Mouse (Mus musculus) urinary bladder, postnatal 10 days (tissue): ENCODE data around the gene Dchs1.
A peak's percentile ranks its signal among the peaks of the same experiment; 100 is the strongest.
"Not testable (repeated sequence)": the region's sequence is repeated elsewhere in the genome, so short reads cannot be mapped to it uniquely, and the experiment has no call there.

Experiments
- DNase-seq: peaks from one replicate; pipeline ENCODE4 v3.0.0; 2022; ENCODE audit warnings: low spot score

Dchs1 gene

GRCm38 (mm10) chr7:105742539-105743215 lies 44.8 kb downstream of the Dchs1 start:
- DNase-seq, result not testable (repeated sequence)

GRCm38 (mm10) chr7:105741978-105742377 lies 45.5 kb downstream of the Dchs1 start:
- DNase-seq, result no peak

DNA sequence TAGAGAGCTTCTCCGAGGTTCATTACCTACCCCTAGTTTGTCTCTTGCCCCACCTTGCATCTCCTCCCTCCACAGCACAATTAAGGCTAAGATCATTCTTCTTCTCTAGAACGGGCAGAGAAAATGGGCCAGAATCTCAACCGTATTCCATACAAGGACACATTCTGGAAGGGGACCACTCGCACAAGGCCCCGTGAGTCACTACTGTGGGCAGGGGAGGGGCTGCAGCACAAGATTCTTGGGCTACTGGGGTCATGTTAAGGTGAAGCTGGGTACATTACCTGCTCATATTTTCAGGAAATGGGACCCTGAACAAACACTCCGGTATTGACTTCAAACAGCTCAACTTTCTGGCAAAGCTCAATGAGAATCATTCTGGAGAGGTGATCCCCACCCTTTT lies 46.6 kb downstream of the Dchs1 start:
- no peak for DNase-seq

DNA sequence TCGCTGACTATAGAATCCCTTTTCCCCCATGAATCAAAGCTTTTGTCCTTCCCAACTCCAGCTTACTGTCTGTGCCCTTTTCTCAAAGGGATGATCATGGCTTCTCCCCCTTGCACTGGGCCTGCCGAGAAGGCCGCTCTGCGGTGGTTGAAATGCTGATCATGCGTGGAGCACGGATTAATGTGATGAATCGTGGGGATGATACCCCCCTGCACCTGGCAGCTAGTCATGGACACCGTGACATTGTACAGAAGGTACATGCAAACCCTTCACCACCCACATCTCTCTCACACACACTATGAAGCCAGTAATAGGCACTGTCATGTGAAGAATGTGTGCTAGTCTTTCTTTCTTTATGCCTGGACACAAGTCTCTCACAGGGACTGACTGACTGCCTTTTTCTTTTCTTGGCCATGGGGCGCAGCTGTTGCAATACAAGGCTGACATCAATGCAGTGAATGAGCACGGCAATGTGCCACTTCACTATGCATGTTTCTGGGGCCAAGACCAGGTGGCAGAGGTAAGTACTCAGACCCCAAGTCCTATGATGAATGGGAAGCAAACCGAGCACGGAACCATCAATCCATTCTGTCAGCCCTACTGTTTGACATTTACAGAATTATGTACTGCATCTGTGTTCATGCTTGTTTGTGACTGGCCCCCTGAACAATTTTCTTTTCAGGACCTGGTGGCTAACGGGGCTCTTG lies 47.2 kb downstream of the Dchs1 start:
- no peak for DNase-seq

DNA sequence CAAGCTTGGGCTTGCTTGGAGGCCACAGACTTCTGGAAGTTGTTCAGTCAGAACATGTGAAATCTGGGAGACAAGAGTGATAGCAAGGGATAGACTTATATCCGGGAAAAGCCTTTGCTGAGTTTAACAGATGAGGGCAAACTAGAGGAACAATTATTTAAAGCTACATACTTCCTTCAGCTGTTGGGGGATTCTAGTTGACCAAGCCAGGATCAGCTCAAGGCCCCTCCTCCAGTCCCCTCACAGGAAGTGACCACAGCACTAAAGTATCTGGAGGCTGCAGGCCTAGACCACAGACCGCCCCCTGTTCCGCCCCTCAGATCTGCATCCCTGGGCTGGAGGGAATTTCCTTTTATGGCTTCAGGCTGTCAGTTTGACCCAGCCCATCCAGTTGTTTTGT lies 48.5 kb downstream of the Dchs1 start:
- no peak for DNase-seq

- DNase-seq, result no peak
Measured at GRCm38 (mm10) chr7:105738286-105738685, 49.2 kb downstream of the Dchs1 start.

DNA sequence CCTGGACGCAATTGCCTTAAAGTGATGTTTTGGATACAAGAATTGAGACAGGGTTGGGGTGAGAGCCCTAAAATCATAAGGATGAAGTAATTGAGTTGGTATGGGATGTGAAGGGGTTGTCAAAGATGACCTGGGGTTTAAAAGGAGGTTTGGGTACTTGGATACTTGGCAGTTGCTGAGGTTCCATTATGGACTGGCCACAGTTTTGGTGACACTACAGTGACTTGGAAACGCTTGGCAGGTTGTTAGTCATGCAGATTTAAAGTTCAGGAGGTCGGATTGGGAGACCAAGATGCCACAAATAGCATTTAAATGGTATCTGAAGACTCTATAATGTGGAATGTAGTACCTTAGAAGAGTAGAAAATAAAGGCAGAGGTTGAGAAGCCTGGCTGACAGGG lies 49.8 kb downstream of the Dchs1 start:
- no peak for DNase-seq

GRCm38 (mm10) chr7:105736911-105737521 lies 50.4 kb downstream of the Dchs1 start, which contains the start of gene Rrp8:
Gene Rrp8 (minus strand): TSS chr7:105737385.
- DNase-seq, result no peak

GRCm38 (mm10) chr7:105736264-105736901 lies 51.1 kb downstream of the Dchs1 start, which contains the start of gene Ilk:
Gene Ilk (plus strand): TSS chr7:105736592.
- peak; percentile 78 for DNase-seq

GRCm38 (mm10) chr7:105735464-105735863 lies 52.0 kb downstream of the Dchs1 start:
- DNase-seq, result not testable (repeated sequence)

DNA sequence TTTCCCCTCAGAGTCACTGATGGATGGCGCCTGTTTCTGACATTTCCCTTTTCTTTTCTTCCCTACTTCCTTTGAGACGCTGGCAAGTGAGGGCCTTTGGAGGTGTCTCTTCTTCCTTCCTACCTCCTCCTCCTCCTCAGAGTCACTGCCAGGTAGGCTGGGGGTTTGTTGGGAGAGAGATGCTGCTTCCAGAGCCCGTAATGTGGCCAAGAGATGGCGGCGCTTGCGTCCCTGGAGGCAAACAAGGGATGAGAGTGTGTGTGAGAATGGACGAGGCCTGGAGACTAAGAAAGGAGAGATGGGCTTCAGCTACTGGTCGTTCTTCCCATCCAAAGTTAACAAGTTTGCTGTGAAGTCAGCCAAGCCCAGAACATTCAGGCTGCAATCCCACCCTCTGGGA lies 52.6 kb downstream of the Dchs1 start:
- DNase-seq, result no peak

- DNase-seq, result no peak
Measured at GRCm38 (mm10) chr7:105733836-105734235, 53.6 kb downstream of the Dchs1 start.

DNA sequence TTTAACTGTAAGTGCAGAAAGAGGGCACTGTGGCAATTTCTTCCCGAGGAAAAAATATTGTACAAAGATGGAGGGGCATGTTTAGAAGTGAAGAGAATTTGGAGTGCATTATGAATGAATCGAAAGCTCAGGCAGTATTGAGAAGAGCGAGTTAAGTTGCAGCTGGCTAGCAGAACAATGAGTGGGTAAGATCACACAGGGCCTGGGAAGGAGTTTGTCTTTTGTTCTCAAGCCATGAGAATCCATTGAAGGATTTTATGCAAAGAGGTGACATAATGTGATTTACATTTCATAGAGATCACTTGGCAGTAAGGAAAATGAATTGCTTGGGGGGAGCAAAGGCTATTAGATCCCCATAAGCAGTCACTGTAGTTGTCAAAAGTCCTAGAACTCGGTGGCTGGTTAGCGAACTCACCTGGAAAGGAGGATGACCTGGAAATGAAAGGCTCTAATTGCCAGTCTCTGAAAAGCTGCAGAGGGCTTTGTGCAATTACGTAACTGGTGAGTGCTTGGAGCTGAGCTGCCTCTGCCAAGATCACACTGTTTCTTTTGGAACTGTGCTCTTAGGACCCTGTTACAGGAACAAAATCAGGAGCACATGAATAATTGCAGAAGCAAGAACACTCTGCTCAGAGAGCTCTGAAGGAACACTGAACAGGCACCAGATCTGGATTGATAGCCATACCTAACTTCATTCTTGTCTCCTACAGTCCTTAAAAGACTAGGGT lies 58.6 kb downstream of the Dchs1 start:
- no peak for DNase-seq

- DNase-seq, result no peak
Measured at GRCm38 (mm10) chr7:105726980-105727325, 60.5 kb downstream of the Dchs1 start.

- no peak for DNase-seq
Measured at GRCm38 (mm10) chr7:105726144-105726979, 61.1 kb downstream of the Dchs1 start.

GRCm38 (mm10) chr7:105721916-105722315 lies 65.5 kb downstream of the Dchs1 start:
- DNase-seq, result no peak

GRCm38 (mm10) chr7:105715366-105715765 lies 72.1 kb downstream of the Dchs1 start:
- DNase-seq, result no peak

GRCm38 (mm10) chr7:105708733-105709132 lies 78.7 kb downstream of the Dchs1 start:
- DNase-seq, result no peak

DNA sequence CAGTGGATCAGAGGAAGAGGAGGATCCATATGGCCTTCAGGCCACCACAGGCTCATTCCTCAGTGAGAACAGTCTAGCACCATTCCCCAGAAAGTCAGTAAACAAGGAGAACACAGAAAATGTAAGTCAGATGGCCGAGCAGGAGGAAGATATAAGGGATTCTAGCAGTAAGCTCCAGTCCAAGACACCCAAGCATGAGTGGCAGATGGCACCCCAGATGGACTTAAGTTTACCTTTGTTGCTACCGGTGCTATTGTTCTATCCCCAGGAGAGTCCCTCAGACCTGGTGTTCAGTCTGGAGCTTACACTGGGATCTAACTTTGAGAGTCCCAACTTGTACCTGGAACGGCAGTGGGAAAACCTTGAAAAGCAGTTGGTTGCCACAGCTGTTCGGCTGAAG lies 83.6 kb downstream of the Dchs1 start:
- DNase-seq, result no peak

DNA sequence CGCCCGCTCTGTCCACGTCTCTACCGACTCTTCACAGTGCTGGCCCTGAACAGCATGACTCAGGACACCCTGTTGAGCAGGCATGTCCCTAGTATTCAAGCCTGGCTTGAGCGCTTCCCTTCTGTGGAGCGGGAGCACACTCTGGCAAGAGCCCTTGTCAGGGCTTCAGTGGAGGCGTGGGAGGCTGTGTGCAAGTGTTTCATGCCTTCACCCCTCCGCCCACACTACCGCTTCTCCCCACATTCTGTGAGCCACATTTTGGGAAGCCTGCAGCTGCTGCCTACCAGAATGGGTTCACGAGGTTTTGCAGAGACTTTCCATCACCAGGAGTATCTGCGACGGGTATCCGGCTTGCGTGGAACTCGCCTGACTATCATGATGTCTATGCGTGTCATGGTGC lies 84.3 kb downstream of the Dchs1 start:
- no peak for DNase-seq
